Mouse (Mus musculus) heart, adult 2 months (tissue): Measurements from ENCODE around the gene Klhl26.

Experiments used
- CTCF ChIP-seq: fragments of 200-600 bp; IDR thresholded peaks from 2 replicates; pipeline ENCODE4 v1.8.1; 2022; ENCODE audit warnings: antibody characterized with exemption, mild to moderate bottlenecking, moderate library complexity
- POLR2A ChIP-seq: fragments of 200-500 bp; IDR thresholded peaks from 2 replicates; pipeline ENCODE4 v1.6.1; 2011; ENCODE audit warnings: mild to moderate bottlenecking, low read depth, low read length, control low read depth; ENCODE audit not compliant: insufficient read depth

DNA sequence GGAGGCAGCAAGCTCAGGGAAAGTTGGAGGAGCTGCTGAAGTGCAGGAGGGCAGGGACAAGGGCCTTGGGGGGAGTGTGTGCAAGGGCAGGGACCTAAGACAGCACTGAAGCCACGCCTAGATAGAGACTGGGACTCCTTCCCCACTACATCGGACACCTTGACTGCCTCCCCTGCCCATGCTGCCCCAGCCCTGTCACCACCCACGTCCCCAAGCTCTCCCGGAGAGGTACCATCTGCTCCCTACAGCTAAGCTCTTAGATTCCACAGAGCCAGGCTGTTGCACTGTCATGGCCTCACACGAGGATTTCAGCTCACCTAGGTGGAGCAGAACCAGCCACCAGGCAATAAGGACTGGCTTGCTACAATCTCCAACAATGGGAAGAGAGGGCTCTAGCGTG is 59.8 kb downstream of the Klhl26 start:
- no peak for TF ChIP-seq POLR2A
- TF ChIP-seq CTCF: no peak
